Comparison of ENCODE assay signal across 25 mouse cellular contexts in genomic region chr1:161491766-161492165, GRCm38 (mm10). TPM values are rescaled to one million over a fixed set of nuclear protein-coding genes. Genes with fewer than 3 reads are reported as not detected.
DNase-seq lines count a peak whose midpoint lies in the region; ATAC-seq lines count a peak whose summit lies in the region.
"Had no signal": no experiment of that assay in that cellular context is flagged by ENCODE, and none has a peak within 500 bp of the region (broad histone marks: within the 10 kb centered on the region; RNA-seq: fewer than 3 reads in every experiment).

No protein-coding gene starts in this region.

- H3K4me2 ChIP-seq in kidney, embryonic 16.5 days (replicated peaks; ENCODE audit: low read depth, low read length): no peak overlapping the region
- H3K4me2 ChIP-seq: embryonic facial prominence, embryonic 15.5 days; heart, embryonic 13.5 days; liver, embryonic 13.5 days had no signal

- H3K9me3 ChIP-seq in kidney, embryonic 16.5 days (ENCODE audit: low read length): no peaks in the 10 kb centered on the region
- H3K9me3 ChIP-seq: embryonic facial prominence, embryonic 15.5 days; heart, embryonic 13.5 days; liver, embryonic 13.5 days had no signal

- no peaks in the 10 kb centered on the region for H3K27me3 ChIP-seq in kidney, embryonic 16.5 days (ENCODE audit: insufficient read depth, low read length)
- H3K27me3 ChIP-seq: embryonic facial prominence, embryonic 15.5 days; heart, embryonic 13.5 days; liver, embryonic 13.5 days; Patski had no signal

- no peaks in the 10 kb centered on the region for H3K36me3 ChIP-seq in kidney, embryonic 16.5 days (ENCODE audit: insufficient read depth, low read length)
- H3K36me3 ChIP-seq: embryonic facial prominence, embryonic 15.5 days; heart, embryonic 13.5 days; liver, embryonic 13.5 days had no signal

- H3K27ac ChIP-seq in kidney, embryonic 16.5 days (ENCODE audit: low read length): no peak overlapping the region
- H3K27ac ChIP-seq: embryonic facial prominence, embryonic 15.5 days; gastrocnemius, adult 2 months; heart, embryonic 13.5 days; liver, embryonic 13.5 days had no signal

- no peak overlapping the region for H3K9ac ChIP-seq in kidney, embryonic 16.5 days (replicated peaks; ENCODE audit: low read length)
- H3K9ac ChIP-seq: embryonic facial prominence, embryonic 15.5 days; heart, embryonic 13.5 days; liver, embryonic 13.5 days had no signal

- peaks cover 11% of the 10 kb centered on the region for H3K4me1 ChIP-seq in kidney, embryonic 16.5 days (ENCODE audit: insufficient read depth, low read length)
- H3K4me1 ChIP-seq: liver, embryonic 13.5 days had no signal

- ATAC-seq in kidney, embryonic 16.5 days (ENCODE audit: low FRiP score, low TSS enrichment): no peak
- ATAC-seq: activated CD4-positive, CD25-positive, alpha-beta regulatory T cell, adult 4 months; hindbrain, embryonic 16.5 days; intestine, postnatal 0 days; Patski had no signal

- H3K4me3 ChIP-seq in kidney, embryonic 16.5 days (ENCODE audit: low read length): no peak overlapping the region
- H3K4me3 ChIP-seq: embryonic facial prominence, embryonic 15.5 days; gastrocnemius, adult 2 months; heart, embryonic 13.5 days; liver, embryonic 13.5 days had no signal

- peak; percentile 13 for DNase-seq in cerebellum, adult 9-10 months
- no peak for DNase-seq in cerebellum, postnatal 4 days (ENCODE audit: low spot score in 2 of 2)
- DNase-seq in right cerebral cortex, adult 18-20 months: peak; percentile 68
- DNase-seq in right cerebral cortex, postnatal 10 days (ENCODE audit: low spot score in 2 of 2): no peak
- DNase-seq in cerebellum, postnatal 25 days: peak; percentile 29 to 48
- no peak for DNase-seq in lung, adult 18-20 months
- DNase-seq: adrenal gland, postnatal 25 days; B cell, adult 2 months; embryo, embryonic 11 days; gastrocnemius, adult 2 months; heart, postnatal 4 days; kidney, postnatal 10 days; liver, embryonic 13.5 days; midbrain, embryonic 14.5 days; thymus, postnatal 25 days had no signal

- 84% methylated on average over 7 of the region's 7 CpGs for WGBS in kidney, embryonic 16.5 days

RNA-seq across cellular contexts. Expression of gene Tnfsf18, which starts 2.7 kb away (rescaled TPM):
- polyA plus RNA-seq in kidney, embryonic 16.5 days (2015; fragmentation: Nextera tagmentation; extraction: Ambion mirVana): 0.08 TPM in 1 of 2 replicates, not detected in the other
- polyA plus RNA-seq: activated CD4-positive, CD25-positive, alpha-beta regulatory T cell, adult 4 months; forebrain, embryonic 11.5 days; hindbrain, embryonic 16.5 days; intestine, postnatal 0 days; limb, embryonic 11.5 days; liver, embryonic 13.5 days; midbrain, embryonic 14.5 days; Patski; testis, adult 2 months had no signal

Comparison
In these comparisons a context has a peak if more than half of its experiments do, and no peak if none do; other contexts are left out.
1. DNase-seq: peak in cerebellum, adult 9-10 months (single experiment), right cerebral cortex, adult 18-20 months (single experiment) and cerebellum, postnatal 25 days (2 of 2); none in cerebellum, postnatal 4 days (0 of 2), right cerebral cortex, postnatal 10 days (0 of 2) and lung, adult 18-20 months (0 of 2).